Mouse (Mus musculus) neural tube, embryonic 13.5 days (tissue): ENCODE data around the gene Gstcd. TPM values are rescaled to one million over a fixed set of nuclear protein-coding genes. Genes with fewer than 3 reads are reported as not detected.
A peak's percentile ranks its signal among the peaks of the same experiment; 100 is the strongest.

ENCODE experiments used
- ATAC-seq: fragments of 200-750 bp; cut with Nextera tagmentation; 2 replicates; pipeline ENCODE4 v1.8.0; 2017; ENCODE audit warnings: low read depth, mild to moderate bottlenecking, moderate TSS enrichment, moderate library complexity
- H3K27ac ChIP-seq: fragments of 300-500 bp; sonication (generic); replicated peaks from 2 replicates; pipeline ENCODE4 v1.5.1; 2015; ENCODE audit warnings: moderate library complexity, mild to moderate bottlenecking, inconsistent platforms
- H3K27me3 ChIP-seq: fragments of 300-500 bp; sonication (generic); 2 replicates; pipeline ENCODE4 v1.6.1; 2015; ENCODE audit warnings: mild to moderate bottlenecking, inconsistent platforms
- H3K36me3 ChIP-seq: fragments of 300-500 bp; sonication (generic); 2 replicates; pipeline ENCODE4 v1.6.1; 2015; ENCODE audit warnings: mild to moderate bottlenecking, inconsistent platforms
- H3K4me1 ChIP-seq: fragments of 300-500 bp; sonication (generic); replicated peaks from 2 replicates; pipeline ENCODE4 v1.6.1; 2015; ENCODE audit warnings: inconsistent platforms
- H3K4me2 ChIP-seq: fragments of 300-500 bp; sonication (generic); 2 replicates; pipeline ENCODE4 v1.6.1; 2015; ENCODE audit warnings: inconsistent platforms, mild to moderate bottlenecking, moderate library complexity
- H3K4me3 ChIP-seq: fragments of 300-500 bp; sonication (generic); 2 replicates; pipeline ENCODE4 v1.5.1; 2015; ENCODE audit warnings: mild to moderate bottlenecking, inconsistent platforms
- H3K9ac ChIP-seq: fragments of 300-500 bp; sonication (generic); 2 replicates; pipeline ENCODE4 v1.6.1; 2015; ENCODE audit warnings: moderate library complexity, mild to moderate bottlenecking, inconsistent platforms
- H3K9me3 ChIP-seq: fragments of 300-500 bp; sonication (generic); 2 replicates; pipeline ENCODE4 v1.6.1; 2016; ENCODE audit warnings: inconsistent platforms
- WGBS: fragments of 180-500 bp; shearing (Covaris S2); methylation state at CpG from one replicate; pipeline ENCODE4 v1.1.7; 2015; 5-methylcytosine and 5-hydroxymethylcytosine counted together
- polyA plus RNA-seq: library from polyadenylated mRNA; unstranded; fragments of >200 nt; fragmentation: Nextera tagmentation; extraction: Ambion mirVana; gene quantifications from 2 replicates; pipeline ENCODE4 v1.2.1, GENCODE M21; 2015

The Gstcd gene
- 4.1 and 5.7 TPM in 2 replicates for polyA plus RNA-seq

- Histone ChIP-seq H3K4me3 (peak within 1 kb of the TSS; percentile 79), H3K4me1 (peaks cover 34% of the 10 kb centered on the region), H3K9ac (peak within 1 kb of the TSS; percentile 95), H3K4me2 (peak within 1 kb of the TSS; percentile 66), H3K36me3 (peaks cover 2% of the 10 kb centered on the region; the same call in 1 of the 2 replicates), H3K9me3 (no peaks in the 10 kb centered on the region), H3K27me3 (no peaks in the 10 kb centered on the region), H3K27ac (peak within 1 kb of the TSS; percentile 97)
- under 1% methylated on average over 53 of the region's 53 CpGs for WGBS
- peak; percentile 98 for ATAC-seq
Measured at GRCm38 (mm10) chr3:133091664-133092273, at the start of gene Gstcd, which contains the start of gene Ints12. Gene Gstcd, minus strand, starts transcription at chr3:133092033. Gene Ints12, plus strand, starts transcription at chr3:133091840.

GRCm38 (mm10) chr3:133132611-133133010 lies 40.8 kb upstream of the Gstcd start:
- no peak overlapping the region for H3K9ac ChIP-seq
- H3K4me3 ChIP-seq, result no peak overlapping the region
- H3K36me3 ChIP-seq, result no peaks in the 10 kb centered on the region
- no peak overlapping the region for H3K4me2 ChIP-seq
- no peaks in the 10 kb centered on the region for H3K9me3 ChIP-seq
- H3K4me1 ChIP-seq, result no peaks in the 10 kb centered on the region
- WGBS, result 69% methylated on average over 8 of the region's 8 CpGs
- ATAC-seq, result no peak
- H3K27ac ChIP-seq, result no peak overlapping the region
- H3K27me3 ChIP-seq, result no peaks in the 10 kb centered on the region

- Histone ChIP-seq H3K4me2 (no peak overlapping the region), H3K27ac (no peak overlapping the region), H3K36me3 (no peaks in the 10 kb centered on the region), H3K4me1 (no peaks in the 10 kb centered on the region), H3K4me3 (no peak overlapping the region), H3K9me3 (no peaks in the 10 kb centered on the region), H3K27me3 (no peaks in the 10 kb centered on the region), H3K9ac (no peak overlapping the region)
- WGBS, result 93% methylated on average over 5 of the region's 5 CpGs
- no peak for ATAC-seq
Measured at GRCm38 (mm10) chr3:133131372-133131771, 39.5 kb upstream of the Gstcd start.

- Histone ChIP-seq H3K4me3 (no peak overlapping the region), H3K4me1 (no peaks in the 10 kb centered on the region), H3K9me3 (no peaks in the 10 kb centered on the region), H3K27ac (no peak overlapping the region), H3K27me3 (no peaks in the 10 kb centered on the region), H3K36me3 (peaks cover 18% of the 10 kb centered on the region), H3K4me2 (no peak overlapping the region), H3K9ac (no peak overlapping the region)
- WGBS, result 64% methylated on average over 1 of the region's 1 CpGs
- ATAC-seq, result no peak
Measured at GRCm38 (mm10) chr3:133113281-133113680, 21.4 kb upstream of the Gstcd start.

GRCm38 (mm10) chr3:133111741-133112140 lies 19.9 kb upstream of the Gstcd start:
- H3K27me3 ChIP-seq, result no peaks in the 10 kb centered on the region
- no peak overlapping the region for H3K4me3 ChIP-seq
- H3K9ac ChIP-seq, result no peak overlapping the region
- WGBS, result 43% methylated on average over 2 of the region's 2 CpGs
- no peak overlapping the region for H3K4me2 ChIP-seq
- H3K27ac ChIP-seq, result no peak overlapping the region
- H3K4me1 ChIP-seq, result no peaks in the 10 kb centered on the region
- peaks cover 31% of the 10 kb centered on the region for H3K36me3 ChIP-seq
- ATAC-seq, result no peak
- no peaks in the 10 kb centered on the region for H3K9me3 ChIP-seq

- Histone ChIP-seq H3K4me2 (no peak overlapping the region), H3K27ac (no peak overlapping the region), H3K36me3 (peaks cover 45% of the 10 kb centered on the region), H3K9me3 (no peaks in the 10 kb centered on the region), H3K4me3 (no peak overlapping the region), H3K9ac (no peak overlapping the region), H3K4me1 (no peaks in the 10 kb centered on the region), H3K27me3 (no peaks in the 10 kb centered on the region)
- 91% methylated on average over 4 of the region's 4 CpGs for whole genome bisulfite sequencing
- no peak for ATAC-seq
Measured at GRCm38 (mm10) chr3:133109844-133110243, 18.0 kb upstream of the Gstcd start.

GRCm38 (mm10) chr3:133108731-133109130 lies 16.9 kb upstream of the Gstcd start:
- no peak overlapping the region for H3K4me3 ChIP-seq
- H3K9ac ChIP-seq, result no peak overlapping the region
- no peak for ATAC-seq
- no peaks in the 10 kb centered on the region for H3K4me1 ChIP-seq
- no peak overlapping the region for H3K4me2 ChIP-seq
- 94% methylated on average over 4 of the region's 4 CpGs for WGBS
- no peak overlapping the region for H3K27ac ChIP-seq
- H3K27me3 ChIP-seq, result no peaks in the 10 kb centered on the region
- peaks cover 54% of the 10 kb centered on the region for H3K36me3 ChIP-seq
- H3K9me3 ChIP-seq, result no peaks in the 10 kb centered on the region

- H3K4me3 ChIP-seq, result no peak overlapping the region
- no peaks in the 10 kb centered on the region for H3K4me1 ChIP-seq
- H3K4me2 ChIP-seq, result no peak overlapping the region
- no peaks in the 10 kb centered on the region for H3K27me3 ChIP-seq
- no peak overlapping the region for H3K27ac ChIP-seq
- 89% methylated on average over 3 of the region's 3 CpGs for WGBS
- no peaks in the 10 kb centered on the region for H3K9me3 ChIP-seq
- ATAC-seq, result no peak
- peaks cover 77% of the 10 kb centered on the region for H3K36me3 ChIP-seq
- no peak overlapping the region for H3K9ac ChIP-seq
Measured at GRCm38 (mm10) chr3:133104436-133104835, 12.6 kb upstream of the Gstcd start.

GRCm38 (mm10) chr3:133103768-133104167 lies 11.9 kb upstream of the Gstcd start:
- Histone ChIP-seq H3K4me3 (no peak overlapping the region), H3K9me3 (no peaks in the 10 kb centered on the region), H3K4me2 (no peak overlapping the region), H3K4me1 (no peaks in the 10 kb centered on the region), H3K27ac (no peak overlapping the region), H3K9ac (no peak overlapping the region), H3K36me3 (peaks cover 76% of the 10 kb centered on the region), H3K27me3 (no peaks in the 10 kb centered on the region)
- 93% methylated on average over 3 of the region's 3 CpGs for WGBS
- ATAC-seq, result no peak

GRCm38 (mm10) chr3:133098909-133099308 lies 7.1 kb upstream of the Gstcd start:
- Histone ChIP-seq H3K36me3 (peaks cover 54% of the 10 kb centered on the region), H3K4me3 (no peak overlapping the region), H3K9ac (no peak overlapping the region), H3K9me3 (no peaks in the 10 kb centered on the region), H3K27ac (no peak overlapping the region), H3K27me3 (no peaks in the 10 kb centered on the region), H3K4me1 (peaks cover 9% of the 10 kb centered on the region), H3K4me2 (no peak overlapping the region)
- ATAC-seq, result no peak
- 95% methylated on average over 2 of the region's 2 CpGs for WGBS

GRCm38 (mm10) chr3:133098336-133098735 lies 6.5 kb upstream of the Gstcd start:
- no peak overlapping the region for H3K27ac ChIP-seq
- WGBS, result 96% methylated on average over 4 of the region's 4 CpGs
- peaks cover 13% of the 10 kb centered on the region for H3K4me1 ChIP-seq
- no peak for ATAC-seq
- H3K9ac ChIP-seq, result no peak overlapping the region
- no peak overlapping the region for H3K4me3 ChIP-seq
- H3K27me3 ChIP-seq, result no peaks in the 10 kb centered on the region
- peaks cover 48% of the 10 kb centered on the region for H3K36me3 ChIP-seq
- no peak overlapping the region for H3K4me2 ChIP-seq
- no peaks in the 10 kb centered on the region for H3K9me3 ChIP-seq

- peaks cover 17% of the 10 kb centered on the region for H3K4me1 ChIP-seq
- H3K4me3 ChIP-seq, result no peak overlapping the region
- ATAC-seq, result no peak
- H3K27ac ChIP-seq, result no peak overlapping the region
- no peaks in the 10 kb centered on the region for H3K9me3 ChIP-seq
- WGBS, result 96% methylated on average over 6 of the region's 6 CpGs
- no peak overlapping the region for H3K9ac ChIP-seq
- no peaks in the 10 kb centered on the region for H3K27me3 ChIP-seq
- H3K4me2 ChIP-seq, result no peak overlapping the region
- H3K36me3 ChIP-seq, result peaks cover 47% of the 10 kb centered on the region
Measured at GRCm38 (mm10) chr3:133097936-133098335, 6.1 kb upstream of the Gstcd start.

- WGBS, result 49% methylated on average over 1 of the region's 1 CpGs
- H3K9ac ChIP-seq, result no peak overlapping the region
Measured at GRCm38 (mm10) chr3:133094305-133094704, 2.5 kb upstream of the Gstcd start.

More at GRCm38 (mm10) chr3:133094305-133094704, 2.5 kb upstream of the Gstcd start:
- H3K4me2 ChIP-seq, result no peak overlapping the region
- peaks cover 21% of the 10 kb centered on the region for H3K36me3 ChIP-seq
- no peaks in the 10 kb centered on the region for H3K9me3 ChIP-seq
- no peaks in the 10 kb centered on the region for H3K27me3 ChIP-seq
- H3K4me3 ChIP-seq, result no peak overlapping the region
- H3K4me1 ChIP-seq, result peaks cover 34% of the 10 kb centered on the region
- no peak overlapping the region for H3K27ac ChIP-seq
- ATAC-seq, result no peak
